Mouse (Mus musculus) spleen, adult 2 months (tissue): Measurements from ENCODE around the gene Kdelr1. TPM values are rescaled to one million over a fixed set of nuclear protein-coding genes. Genes with fewer than 3 reads are reported as not detected.
"Not testable (repeated sequence)": the region's sequence is repeated elsewhere in the genome, so short reads cannot be mapped to it uniquely, and the experiment has no call there.

ENCODE experiments used
- DNase-seq, 2 experiments: peaks; one replicate each; pipeline versions ENCODE4 v3.0.0 to v3.0.0-alpha.2; 2012 to 2021; ENCODE audit warnings: low spot score in 2 of 2, low read depth in 1 of 2
- H3K27ac ChIP-seq: fragments of 200-500 bp; 2 replicates; pipeline ENCODE4 v1.5.1; 2012; ENCODE audit warnings: low read length, inconsistent platforms; ENCODE audit not compliant: insufficient read depth
- H3K27me3 ChIP-seq: fragments of 200-500 bp; 2 replicates; pipeline ENCODE4 v1.6.1; 2012; ENCODE audit warnings: mild to moderate bottlenecking, moderate library complexity, low read length, inconsistent platforms; ENCODE audit not compliant: control insufficient read depth, insufficient read depth
- H3K36me3 ChIP-seq: fragments of 200-500 bp; 2 replicates; pipeline ENCODE4 v1.6.1; 2012; ENCODE audit warnings: mild to moderate bottlenecking, low read length, inconsistent platforms; ENCODE audit not compliant: control insufficient read depth, insufficient read depth
- H3K4me1 ChIP-seq: fragments of 200-500 bp; 2 replicates; pipeline ENCODE4 v1.6.1; 2011; ENCODE audit warnings: inconsistent platforms; ENCODE audit not compliant: control insufficient read depth, insufficient read depth, insufficient read length
- H3K4me3 ChIP-seq: fragments of 200-500 bp; 2 replicates; pipeline ENCODE4 v1.5.1; 2011; ENCODE audit warnings: mild to moderate bottlenecking, inconsistent platforms; ENCODE audit not compliant: insufficient read depth, insufficient read length; ENCODE audit errors: extremely low read depth
- CTCF ChIP-seq: fragments of 200-500 bp; IDR thresholded peaks from 2 replicates; pipeline ENCODE4 v1.5.1; 2011; ENCODE audit warnings: mild to moderate bottlenecking, inconsistent platforms; ENCODE audit not compliant: insufficient read depth, insufficient read length, insufficient replicate concordance; ENCODE audit errors: extremely low read depth
- POLR2A ChIP-seq: fragments of 200-500 bp; IDR thresholded peaks from 2 replicates; pipeline ENCODE4 v1.6.1; 2011; ENCODE audit warnings: low read depth, low read length, inconsistent platforms
- WGBS: fragments of 180-500 bp; shearing (Covaris S2); methylation state at CpG from one replicate; pipeline ENCODE4 v1.1.7; 2018; 5-methylcytosine and 5-hydroxymethylcytosine counted together
- polyA plus RNA-seq: library from polyadenylated mRNA; depleted of rRNA; stranded (reverse); fragments of >200 nt; gene quantifications from 2 replicates; pipeline ENCODE4 v1.2.3, GENCODE M21; 2012

Gene Kdelr1
- polyA plus RNA-seq, 1 experiment, result 78.7 TPM

DNA sequence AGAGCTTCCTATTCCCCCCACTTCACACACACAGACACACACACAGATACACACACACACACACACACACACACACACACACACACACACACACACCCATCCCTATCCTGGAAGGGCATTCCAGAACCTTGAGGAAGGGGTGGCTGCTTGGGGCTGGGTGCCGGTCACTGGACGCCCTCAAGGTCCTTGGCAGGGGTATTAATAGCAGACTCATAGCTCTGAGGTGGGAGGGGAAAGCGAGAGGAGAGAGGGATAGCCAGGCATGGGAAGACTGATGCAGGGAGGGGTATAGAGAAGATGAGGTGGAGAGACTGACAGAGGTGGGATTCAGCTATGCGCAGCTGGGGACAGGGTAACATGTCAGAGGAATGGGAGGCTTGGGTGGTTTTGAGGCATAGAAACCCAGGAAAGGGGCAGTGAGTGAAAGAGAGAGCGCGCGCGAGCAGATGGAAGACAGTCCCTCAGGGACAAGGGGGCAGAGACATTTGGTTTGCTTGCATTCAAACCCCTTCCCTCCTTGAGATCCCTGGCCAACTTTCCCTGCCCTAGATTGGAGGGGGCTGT, 3.4 kb upstream of the Kdelr1 start:
- peaks cover 16% of the 10 kb centered on the region for H3K27me3 ChIP-seq
- no peak overlapping the region for H3K27ac ChIP-seq
- TF ChIP-seq CTCF, result no peak
- TF ChIP-seq POLR2A, result no peak
- 61% methylated on average over 8 of the region's 8 CpGs for WGBS
- H3K4me1 ChIP-seq, result peaks cover 18% of the 10 kb centered on the region
- H3K4me3 ChIP-seq, result no peak overlapping the region
- peaks cover 1% of the 10 kb centered on the region; the same call in 1 of the 2 replicates for H3K36me3 ChIP-seq
- DNase-seq, result no peak

DNA sequence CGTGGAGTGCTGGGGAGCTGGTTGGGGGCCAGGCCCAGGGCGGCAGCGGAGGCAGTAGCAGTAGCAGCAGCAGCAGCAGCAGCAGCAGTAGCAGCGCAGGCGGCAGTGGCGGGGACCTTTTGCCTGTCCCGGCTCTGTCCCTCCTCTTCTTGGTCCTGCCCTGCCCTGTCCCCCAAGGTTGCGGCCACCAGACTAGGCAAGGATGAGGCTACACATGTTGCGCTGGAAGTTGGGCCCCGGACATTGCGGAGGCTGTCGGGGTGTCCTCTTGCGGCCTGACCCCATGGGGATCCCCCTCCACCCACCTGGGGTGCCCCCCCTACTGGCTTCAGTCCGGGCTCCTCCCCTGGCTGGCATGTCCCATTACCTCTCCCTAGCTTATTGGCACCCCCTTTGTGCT, 2.8 kb upstream of the Kdelr1 start:
- no peak for DNase-seq
- TF ChIP-seq CTCF (no peak), POLR2A (no peak)
- H3K27ac ChIP-seq, result no peak overlapping the region
- peaks cover 16% of the 10 kb centered on the region for H3K27me3 ChIP-seq
- WGBS, result 4% methylated on average over 12 of the region's 14 CpGs
- H3K4me1 ChIP-seq, result peaks cover 18% of the 10 kb centered on the region
- peaks cover 5% of the 10 kb centered on the region; the same call in 1 of the 2 replicates for H3K36me3 ChIP-seq
- H3K4me3 ChIP-seq, result no peak overlapping the region

DNA sequence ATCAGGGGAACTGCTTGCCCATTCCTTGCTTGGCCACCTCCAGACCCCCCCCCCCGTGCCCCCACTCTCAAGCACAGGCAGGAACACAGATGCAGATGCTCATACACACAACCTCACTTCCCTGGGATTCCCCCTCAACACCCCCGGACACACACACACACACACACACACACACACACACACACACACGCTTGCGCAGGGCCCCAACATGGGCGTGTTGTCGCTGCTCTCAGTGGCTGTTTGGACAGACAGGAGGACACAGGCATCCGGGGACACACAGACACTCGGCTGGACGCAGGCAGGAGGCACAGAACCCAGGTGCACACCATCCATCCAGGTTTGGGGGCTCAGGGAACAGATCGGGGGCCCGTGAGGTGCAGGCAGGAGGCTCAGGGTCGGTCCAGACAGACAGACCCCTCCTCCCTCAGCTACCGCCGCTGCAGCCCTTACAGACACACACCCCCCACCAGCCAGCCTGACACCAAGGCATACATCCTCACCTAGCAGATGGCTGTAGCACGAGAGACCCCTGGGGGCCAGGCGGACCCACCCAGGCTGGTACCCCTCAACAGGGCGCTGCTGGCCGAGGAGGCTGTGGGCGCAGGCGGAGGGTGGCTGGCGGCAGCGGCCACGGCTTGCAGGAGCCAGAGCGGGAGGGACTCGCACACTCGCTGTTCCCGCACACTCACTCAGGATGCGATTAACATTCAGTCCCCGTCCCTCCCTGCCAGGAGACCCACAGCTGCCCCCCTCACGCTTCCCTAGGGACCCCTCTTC, 2.1 kb upstream of the Kdelr1 start:
- Histone ChIP-seq H3K27me3 (peaks cover 16% of the 10 kb centered on the region), H3K36me3 (peaks cover 9% of the 10 kb centered on the region), H3K27ac (no peak overlapping the region)

DNA sequence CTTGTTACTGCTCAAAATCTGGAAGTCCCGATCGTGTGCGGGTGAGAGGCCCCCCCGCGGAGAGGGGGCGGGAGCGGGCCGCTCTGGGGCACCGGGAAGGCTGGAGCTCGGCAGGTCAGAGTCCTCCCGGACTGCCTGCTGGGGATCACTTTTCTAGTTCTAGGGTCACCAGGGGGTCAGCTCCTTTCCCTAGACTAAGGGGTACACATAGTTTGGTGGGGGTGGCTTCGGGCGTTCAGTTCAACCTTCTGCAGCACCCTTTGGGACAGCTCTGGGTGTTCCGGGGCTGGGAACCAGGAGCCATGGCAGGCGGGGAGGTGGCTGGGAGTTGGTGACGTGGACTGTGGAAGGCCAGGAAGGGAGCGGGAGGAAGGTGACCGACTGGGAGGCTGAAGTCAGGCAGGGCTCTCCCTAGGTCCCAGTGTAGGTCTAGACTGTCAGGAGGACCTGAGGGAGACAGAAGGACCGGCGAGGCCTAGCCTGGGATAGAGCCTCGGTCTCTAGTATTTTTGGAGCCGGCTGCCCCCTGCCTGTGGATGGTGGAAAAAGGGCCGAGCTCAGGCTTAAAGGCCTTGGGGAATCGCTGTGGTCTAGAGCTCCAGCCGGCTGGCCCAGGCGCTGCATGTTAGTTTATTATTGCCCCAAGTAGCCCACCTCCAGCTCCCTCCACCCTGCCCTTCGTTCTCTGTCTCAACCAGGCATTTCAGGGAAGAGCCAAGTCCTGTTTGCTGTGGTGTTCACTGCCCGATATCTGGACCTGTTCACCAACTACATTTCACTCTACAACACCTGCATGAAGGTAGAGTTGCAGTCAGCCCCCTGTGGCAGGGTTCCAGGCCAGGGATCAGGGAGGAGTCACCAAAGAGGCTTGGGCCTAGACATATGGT, 732 bp downstream of the Kdelr1 start:
- H3K36me3 ChIP-seq, result peaks cover 22% of the 10 kb centered on the region
- TF ChIP-seq CTCF (no peak), POLR2A (no peak)
- peak; percentile 26 to 39 for DNase-seq
- peak overlapping the region; percentile 89 for H3K27ac ChIP-seq
- peaks cover 15% of the 10 kb centered on the region for H3K27me3 ChIP-seq
- H3K4me3 ChIP-seq, result peak overlapping the region; percentile 92
- peaks cover 7% of the 10 kb centered on the region; the same call in 1 of the 2 replicates for H3K4me1 ChIP-seq
- WGBS, result 3% methylated on average over 28 of the region's 28 CpGs

More for the DNA sequence above, 2.1 kb upstream of the Kdelr1 start:
- 5% methylated on average over 29 of the region's 30 CpGs for whole genome bisulfite sequencing
- no peak for DNase-seq
- TF ChIP-seq CTCF (no peak), POLR2A (no peak)
- Histone ChIP-seq H3K4me1 (peaks cover 18% of the 10 kb centered on the region), H3K4me3 (no peak overlapping the region)

DNA sequence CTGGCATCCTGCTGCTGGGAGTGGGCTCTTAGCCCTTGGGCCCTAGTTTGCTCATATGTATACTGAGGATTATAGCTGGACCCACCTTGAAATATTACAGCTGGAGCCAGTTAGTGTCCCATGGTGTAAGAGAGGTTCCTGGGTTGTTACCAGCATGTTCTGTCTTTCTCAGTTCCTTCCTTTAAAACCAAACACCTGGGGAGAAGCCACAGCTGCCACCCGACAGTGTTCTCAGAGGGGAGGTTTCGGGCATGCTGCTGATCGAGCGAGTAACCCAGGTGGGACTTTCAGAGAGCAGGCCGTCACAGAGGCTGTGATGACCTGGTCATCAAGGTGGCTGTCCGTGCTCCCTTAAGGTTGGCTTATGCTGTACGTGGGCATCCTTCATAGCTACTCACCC, 4.3 kb downstream of the Kdelr1 start:
- TF ChIP-seq POLR2A, result no peak
- TF ChIP-seq CTCF, result no peak
- DNase-seq, result no peak
- 66% methylated on average over 7 of the region's 7 CpGs for WGBS
- no peak overlapping the region for H3K4me3 ChIP-seq
- peaks cover 33% of the 10 kb centered on the region for H3K36me3 ChIP-seq
- no peak overlapping the region for H3K27ac ChIP-seq
- peaks cover 4% of the 10 kb centered on the region; the same call in 1 of the 2 replicates for H3K4me1 ChIP-seq
- H3K27me3 ChIP-seq, result no peaks in the 10 kb centered on the region

DNA sequence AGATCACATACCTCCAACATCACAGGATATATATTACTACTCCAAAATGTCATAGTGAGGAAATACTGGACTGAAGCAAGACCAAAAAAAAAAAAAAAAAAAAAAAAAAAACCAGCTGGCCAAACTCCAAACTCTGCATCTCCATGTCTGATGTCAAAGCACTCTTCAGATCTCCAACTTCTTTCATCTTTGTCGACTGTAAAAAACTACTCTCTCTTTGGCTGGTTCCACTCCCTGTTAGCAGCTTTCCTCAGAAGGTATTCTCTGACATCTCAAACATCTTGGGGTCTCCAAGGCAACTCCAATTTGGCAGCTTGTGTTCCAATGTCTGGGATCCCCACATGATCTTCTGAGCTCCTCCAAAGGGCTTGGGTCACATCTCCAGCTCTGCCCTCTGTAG, 5.7 kb downstream of the Kdelr1 start, which contains the start of gene Grin2d:
Gene Grin2d, minus strand, starts transcription at position 101 of the 400 bp plus-strand sequence.
- not testable (repeated sequence) for H3K27me3 ChIP-seq, H3K27ac ChIP-seq, H3K4me3 ChIP-seq, DNase-seq, H3K4me1 ChIP-seq
- 75% methylated on average over 1 of the region's 1 CpGs for WGBS
- H3K36me3 ChIP-seq, result peaks cover 45% of the 10 kb centered on the region
